Mouse (Mus musculus): Measurements from ENCODE around the gene Dhrs7c. TPM values are rescaled to one million over a fixed set of nuclear protein-coding genes. Genes with fewer than 3 reads are reported as not detected.

The Dhrs7c gene
- polyA plus RNA-seq, 1 experiment from 2014 or later: 14.7 TPM

DNA sequence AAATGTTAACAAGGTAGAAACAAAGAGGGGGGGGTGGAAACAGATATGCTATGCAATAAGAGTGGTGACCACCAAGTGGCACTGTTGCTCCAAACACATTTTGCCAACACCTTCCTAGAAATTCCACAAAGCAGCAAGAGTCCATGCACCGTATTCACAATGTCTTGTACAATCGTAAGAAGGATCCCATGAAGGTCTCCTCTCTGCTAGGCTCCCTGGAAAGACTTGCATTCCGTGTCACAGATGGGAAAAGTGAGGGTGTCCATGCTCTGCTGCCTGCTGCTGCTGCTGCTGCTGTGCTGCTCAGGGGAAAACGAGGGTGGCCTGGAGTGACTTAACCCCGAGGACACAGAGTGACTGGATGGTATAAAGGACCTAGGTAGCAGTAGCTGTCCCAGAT is 21.6 kb downstream of the Dhrs7c start:
- peak overlapping the region; percentile 4; the same call in 1 of the 2 replicates for H3K9ac ChIP-seq (ENCODE audit: low read length)

DNA sequence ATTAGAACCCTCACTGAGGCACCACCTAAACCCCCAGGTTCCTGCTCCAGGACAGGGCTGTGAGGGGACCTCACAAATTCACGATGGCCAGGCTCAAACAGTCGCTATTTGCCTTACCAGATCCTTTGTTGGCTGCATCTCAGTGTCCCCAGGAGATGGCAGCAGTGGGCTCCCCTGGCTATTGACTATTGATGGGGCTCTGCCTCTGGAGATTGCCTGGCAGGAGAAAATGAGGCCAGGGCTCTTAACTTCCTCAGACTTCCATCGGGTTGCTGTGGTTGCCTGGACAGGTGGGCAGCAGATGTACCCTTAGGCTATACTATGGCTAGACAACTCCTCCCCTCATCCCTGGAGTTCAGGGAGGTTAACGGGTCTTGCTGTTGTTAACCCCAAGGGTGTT is 22.2 kb downstream of the Dhrs7c start:
- peaks cover 1 to 2% of the 10 kb centered on the region in 2 experiments for H3K4me1 ChIP-seq (ENCODE audit: control insufficient read depth in 2 of 2, insufficient read depth in 2 of 2, low read length in 2 of 2)
- peak overlapping the region; percentile 53 for H3K4me2 ChIP-seq (ENCODE audit: low read length)
- no peak for ATAC-seq (ENCODE audit: insufficient number of reproducible peaks, insufficient read depth, low FRiP score, low read depth)
- H3K36me3 ChIP-seq (ENCODE audit: control insufficient read depth, insufficient read depth, low read length): no peaks in the 10 kb centered on the region
- 26% methylated on average over 4 of the region's 4 CpGs for WGBS
- no peak overlapping the region for H3K27ac ChIP-seq (replicated peaks in 1 of 2; ENCODE audit: control insufficient read depth in 1 of 2, insufficient read depth in 1 of 2, low read depth in 2 of 2, low read length in 2 of 2)
- H3K4me3 ChIP-seq (ENCODE audit: control insufficient read depth in 1 of 2, insufficient read depth in 1 of 2, low read depth in 1 of 2, low read length in 2 of 2): no peak overlapping the region
- no peaks in the 10 kb centered on the region for H3K9me3 ChIP-seq (ENCODE audit: control insufficient read depth, low read length)
- H3K9ac ChIP-seq (ENCODE audit: low read length): no peak overlapping the region
- no peaks in the 10 kb centered on the region for H3K27me3 ChIP-seq (ENCODE audit: control insufficient read depth, insufficient read depth, low read length)

More for the DNA sequence above, 21.6 kb downstream of the Dhrs7c start:
- peaks cover 0 to 2% of the 10 kb centered on the region in 2 experiments; a peak in 3 of 4 replicates for H3K4me1 ChIP-seq (ENCODE audit: control insufficient read depth in 2 of 2, insufficient read depth in 2 of 2, low read length in 2 of 2)
- H3K4me3 ChIP-seq (ENCODE audit: control insufficient read depth in 1 of 2, insufficient read depth in 1 of 2, low read depth in 1 of 2, low read length in 2 of 2): peak overlapping the region in 1 of 2 experiments; percentile 20; a peak in 2 of 4 replicates
- no peak for ATAC-seq (ENCODE audit: insufficient number of reproducible peaks, insufficient read depth, low FRiP score, low read depth)
- 6% methylated on average over 5 of the region's 5 CpGs for WGBS
- no peak overlapping the region for H3K27ac ChIP-seq (replicated peaks in 1 of 2; ENCODE audit: control insufficient read depth in 1 of 2, insufficient read depth in 1 of 2, low read depth in 2 of 2, low read length in 2 of 2)
- peak overlapping the region; percentile 53 for H3K4me2 ChIP-seq (ENCODE audit: low read length)
- H3K9me3 ChIP-seq (ENCODE audit: control insufficient read depth, low read length): no peaks in the 10 kb centered on the region
- H3K27me3 ChIP-seq (ENCODE audit: control insufficient read depth, insufficient read depth, low read length): no peaks in the 10 kb centered on the region
- H3K36me3 ChIP-seq (ENCODE audit: control insufficient read depth, insufficient read depth, low read length): no peaks in the 10 kb centered on the region

DNA sequence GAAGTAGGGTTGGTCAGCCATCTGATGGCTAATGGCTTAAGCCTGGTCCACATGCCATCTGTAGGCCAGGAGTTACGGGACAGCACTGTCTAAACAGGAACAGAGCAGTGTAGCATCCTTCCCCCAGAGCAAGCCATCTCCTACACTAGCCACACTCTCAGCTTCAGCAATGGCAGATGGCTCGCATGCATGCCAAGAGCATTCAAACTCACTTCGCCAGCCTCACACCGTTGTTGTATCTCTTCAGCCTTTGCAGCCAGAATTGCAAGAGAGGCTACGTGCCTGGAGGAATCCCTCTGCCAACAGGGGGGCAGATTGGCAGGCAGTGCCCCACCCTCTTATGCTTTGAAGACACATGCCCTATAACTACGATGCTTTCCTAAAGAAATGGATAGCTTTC is 23.6 kb downstream of the Dhrs7c start:
- Histone ChIP-seq H3K4me3 (ENCODE audit: control insufficient read depth in 1 of 2, insufficient read depth in 1 of 2, low read depth in 1 of 2, low read length in 2 of 2) (no peak overlapping the region), H3K27ac (replicated peaks in 1 of 2; ENCODE audit: control insufficient read depth in 1 of 2, insufficient read depth in 1 of 2, low read depth in 2 of 2, low read length in 2 of 2) (no peak overlapping the region), H3K9ac (ENCODE audit: low read length) (no peak overlapping the region), H3K4me2 (ENCODE audit: low read length) (no peak overlapping the region), H3K9me3 (ENCODE audit: control insufficient read depth, low read length) (no peaks in the 10 kb centered on the region), H3K27me3 (ENCODE audit: control insufficient read depth, insufficient read depth, low read length) (no peaks in the 10 kb centered on the region), H3K36me3 (ENCODE audit: control insufficient read depth, insufficient read depth, low read length) (no peaks in the 10 kb centered on the region), H3K4me1 (ENCODE audit: control insufficient read depth in 2 of 2, insufficient read depth in 2 of 2, low read length in 2 of 2) (peaks cover 6 to 7% of the 10 kb centered on the region in 2 experiments)
- WGBS: 83% methylated on average over 6 of the region's 6 CpGs
- no peak for ATAC-seq (ENCODE audit: insufficient number of reproducible peaks, insufficient read depth, low FRiP score, low read depth)

DNA sequence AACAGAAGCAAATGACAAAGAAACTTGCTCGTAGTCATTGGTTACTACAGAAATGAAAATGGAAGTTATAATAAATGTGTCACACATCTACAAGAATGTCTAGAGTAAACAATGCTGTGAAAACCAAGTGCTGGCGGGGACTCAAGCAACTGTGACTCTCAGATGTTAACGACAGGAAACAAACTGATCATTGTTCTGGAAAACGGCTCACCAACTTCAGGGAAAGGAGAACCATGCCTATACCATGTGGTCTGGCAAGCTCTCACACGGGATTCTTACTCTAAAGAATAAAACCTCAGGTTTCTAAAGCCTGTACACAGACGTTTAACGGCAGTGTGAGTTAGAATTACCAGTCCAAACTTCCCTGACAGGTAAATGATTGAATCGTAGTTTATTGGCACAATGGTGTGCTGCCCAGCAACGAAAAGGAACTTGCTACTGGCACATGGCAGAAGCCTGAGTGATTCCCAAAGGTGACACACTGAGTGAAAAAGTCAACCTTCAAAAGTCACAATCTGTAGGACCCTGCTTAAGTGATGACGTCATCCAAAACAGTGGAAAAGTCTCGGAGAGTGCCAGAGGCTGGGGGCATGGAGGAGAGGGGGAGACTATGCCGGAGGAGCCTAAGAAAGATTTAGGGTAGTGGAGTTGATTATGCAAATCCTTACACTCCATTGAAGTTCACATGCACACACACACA is 30.5 kb downstream of the Dhrs7c start:
- Histone ChIP-seq H3K4me1 (ENCODE audit: control insufficient read depth in 2 of 2, insufficient read depth in 2 of 2, low read length in 2 of 2) (peaks cover 7 to 11% of the 10 kb centered on the region in 2 experiments), H3K27me3 (ENCODE audit: control insufficient read depth, insufficient read depth, low read length) (no peaks in the 10 kb centered on the region), H3K27ac (replicated peaks in 1 of 2; ENCODE audit: control insufficient read depth in 1 of 2, insufficient read depth in 1 of 2, low read depth in 2 of 2, low read length in 2 of 2) (no peak overlapping the region), H3K9ac (ENCODE audit: low read length) (no peak overlapping the region), H3K36me3 (ENCODE audit: control insufficient read depth, insufficient read depth, low read length) (no peaks in the 10 kb centered on the region), H3K4me3 (ENCODE audit: control insufficient read depth in 1 of 2, insufficient read depth in 1 of 2, low read depth in 1 of 2, low read length in 2 of 2) (no peak overlapping the region), H3K4me2 (ENCODE audit: low read length) (no peak overlapping the region), H3K9me3 (ENCODE audit: control insufficient read depth, low read length) (no peaks in the 10 kb centered on the region)
- ATAC-seq (ENCODE audit: insufficient number of reproducible peaks, insufficient read depth, low FRiP score, low read depth): no peak
- 55% methylated on average over 12 of the region's 12 CpGs for WGBS

DNA sequence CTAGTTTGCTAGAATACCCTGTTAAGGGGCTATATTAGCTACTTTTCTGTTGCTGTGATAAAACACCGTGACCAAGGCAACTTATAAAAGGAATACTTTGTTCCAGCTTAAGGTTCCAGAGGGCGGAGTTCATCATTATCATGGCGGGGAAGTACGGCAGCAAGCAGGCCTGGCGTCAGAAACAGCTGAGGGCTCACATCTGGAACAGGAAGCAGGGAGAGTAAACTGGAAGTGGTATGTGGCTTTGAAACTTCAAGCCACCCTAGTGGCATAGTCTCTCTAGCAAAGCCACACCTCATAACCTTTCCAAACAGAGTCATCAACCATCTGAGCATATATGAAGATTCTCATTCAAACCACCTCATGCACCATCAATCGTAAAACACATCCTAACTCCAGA is 31.5 kb downstream of the Dhrs7c start:
- Histone ChIP-seq H3K27ac (replicated peaks in 1 of 2; ENCODE audit: control insufficient read depth in 1 of 2, insufficient read depth in 1 of 2, low read depth in 2 of 2, low read length in 2 of 2) (no peak overlapping the region), H3K4me3 (ENCODE audit: control insufficient read depth in 1 of 2, insufficient read depth in 1 of 2, low read depth in 1 of 2, low read length in 2 of 2) (no peak overlapping the region), H3K27me3 (ENCODE audit: control insufficient read depth, insufficient read depth, low read length) (no peaks in the 10 kb centered on the region), H3K4me2 (ENCODE audit: low read length) (no peak overlapping the region), H3K9ac (ENCODE audit: low read length) (no peak overlapping the region), H3K4me1 (ENCODE audit: control insufficient read depth in 2 of 2, insufficient read depth in 2 of 2, low read length in 2 of 2) (peaks cover 7 to 11% of the 10 kb centered on the region in 2 experiments), H3K9me3 (ENCODE audit: control insufficient read depth, low read length) (no peaks in the 10 kb centered on the region), H3K36me3 (ENCODE audit: control insufficient read depth, insufficient read depth, low read length) (no peaks in the 10 kb centered on the region)
- 66% methylated on average over 6 of the region's 6 CpGs for WGBS
- no peak for ATAC-seq (ENCODE audit: insufficient number of reproducible peaks, insufficient read depth, low FRiP score, low read depth)

DNA sequence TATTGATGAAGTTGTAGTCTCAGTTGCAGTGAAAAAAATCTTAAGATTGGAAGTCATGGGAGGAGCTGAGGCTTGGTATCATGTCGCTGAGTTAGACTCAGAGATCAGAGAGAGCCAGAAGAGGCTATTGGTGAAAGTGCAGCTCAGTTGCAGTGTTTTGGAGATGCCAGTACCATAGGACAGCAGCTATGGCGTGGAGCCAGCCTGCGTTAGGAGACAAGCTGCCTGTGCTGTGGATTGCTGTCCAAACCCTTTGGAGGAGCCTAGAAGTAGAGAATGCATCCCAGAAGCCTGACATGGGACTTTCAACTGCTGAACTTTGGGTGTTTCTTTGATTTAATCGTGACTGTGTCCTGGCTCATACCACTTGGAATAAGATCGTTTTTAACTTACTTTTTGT is 33.8 kb downstream of the Dhrs7c start:
- Histone ChIP-seq H3K4me2 (ENCODE audit: low read length) (no peak overlapping the region), H3K9ac (ENCODE audit: low read length) (no peak overlapping the region), H3K27ac (replicated peaks in 1 of 2; ENCODE audit: control insufficient read depth in 1 of 2, insufficient read depth in 1 of 2, low read depth in 2 of 2, low read length in 2 of 2) (no peak overlapping the region), H3K4me1 (ENCODE audit: control insufficient read depth in 2 of 2, insufficient read depth in 2 of 2, low read length in 2 of 2) (peaks cover 6 to 16% of the 10 kb centered on the region in 2 experiments), H3K27me3 (ENCODE audit: control insufficient read depth, insufficient read depth, low read length) (no peaks in the 10 kb centered on the region), H3K4me3 (ENCODE audit: control insufficient read depth in 1 of 2, insufficient read depth in 1 of 2, low read depth in 1 of 2, low read length in 2 of 2) (no peak overlapping the region), H3K36me3 (ENCODE audit: control insufficient read depth, insufficient read depth, low read length) (no peaks in the 10 kb centered on the region), H3K9me3 (ENCODE audit: control insufficient read depth, low read length) (no peaks in the 10 kb centered on the region)
- 54% methylated on average over 5 of the region's 5 CpGs for WGBS
- no peak for ATAC-seq (ENCODE audit: insufficient number of reproducible peaks, insufficient read depth, low FRiP score, low read depth)

DNA sequence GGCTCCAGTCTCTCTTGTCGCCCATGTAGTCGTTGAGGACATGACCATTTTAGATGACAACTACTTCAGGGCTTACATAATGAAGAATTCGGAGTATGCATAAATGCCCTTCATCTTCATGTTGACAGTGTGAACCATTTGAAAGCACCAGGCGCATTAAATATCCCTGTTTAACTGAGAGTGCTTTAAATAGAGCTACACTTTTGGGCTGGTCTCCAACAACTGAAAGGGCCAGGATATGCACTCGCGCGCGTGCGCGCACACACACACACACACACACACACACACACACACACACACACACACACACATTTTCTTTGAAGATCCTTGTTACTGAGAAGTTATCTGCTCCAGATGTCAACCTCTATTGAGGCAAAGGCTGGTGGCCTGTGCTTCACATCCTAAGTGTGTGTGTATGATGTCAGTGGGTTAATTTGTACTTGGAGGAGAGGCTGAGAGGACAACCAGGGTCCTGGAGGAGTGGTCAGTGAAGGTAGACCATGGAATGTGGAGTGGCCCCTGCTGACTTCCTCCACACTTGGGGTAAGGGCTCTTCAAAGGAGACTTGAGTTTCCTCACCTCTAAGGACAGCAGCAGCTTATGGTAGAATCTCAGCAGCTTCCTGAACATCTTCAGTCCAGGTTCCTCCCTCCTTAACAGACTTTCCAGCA is 37.6 kb downstream of the Dhrs7c start:
- H3K4me1 ChIP-seq (ENCODE audit: control insufficient read depth in 2 of 2, insufficient read depth in 2 of 2, low read length in 2 of 2): peaks cover 3 to 12% of the 10 kb centered on the region in 2 experiments
- no peaks in the 10 kb centered on the region for H3K36me3 ChIP-seq (ENCODE audit: control insufficient read depth, insufficient read depth, low read length)
- no peak overlapping the region for H3K9ac ChIP-seq (ENCODE audit: low read length)
- H3K27me3 ChIP-seq (ENCODE audit: control insufficient read depth, insufficient read depth, low read length): no peaks in the 10 kb centered on the region
- no peak overlapping the region for H3K4me3 ChIP-seq (ENCODE audit: control insufficient read depth in 1 of 2, insufficient read depth in 1 of 2, low read depth in 1 of 2, low read length in 2 of 2)
- peak overlapping the region in 1 of 2 experiments; percentile 71; a peak in 3 of 4 replicates for H3K27ac ChIP-seq (replicated peaks in 1 of 2; ENCODE audit: control insufficient read depth in 1 of 2, insufficient read depth in 1 of 2, low read depth in 2 of 2, low read length in 2 of 2)
- ATAC-seq (ENCODE audit: insufficient number of reproducible peaks, insufficient read depth, low FRiP score, low read depth): no peak
- 0 out of 2 replicates have a peak overlapping the region, but pooled peaks have one; percentile 11 for H3K4me2 ChIP-seq (ENCODE audit: low read length)
- no peaks in the 10 kb centered on the region for H3K9me3 ChIP-seq (ENCODE audit: control insufficient read depth, low read length)
- 33% methylated on average over 10 of the region's 10 CpGs for WGBS

All from heart, embryonic 14.5 days (tissue).